Mouse (Mus musculus): ENCODE results near the gene Yipf1.

Gene Yipf1

GRCm38 (mm10) chr4:107313690-107314478 is at the start of gene Yipf1:
TSS of gene Yipf1 (plus strand) at chr4:107314363.
- peak; percentile 97 for DNase-seq

DNA sequence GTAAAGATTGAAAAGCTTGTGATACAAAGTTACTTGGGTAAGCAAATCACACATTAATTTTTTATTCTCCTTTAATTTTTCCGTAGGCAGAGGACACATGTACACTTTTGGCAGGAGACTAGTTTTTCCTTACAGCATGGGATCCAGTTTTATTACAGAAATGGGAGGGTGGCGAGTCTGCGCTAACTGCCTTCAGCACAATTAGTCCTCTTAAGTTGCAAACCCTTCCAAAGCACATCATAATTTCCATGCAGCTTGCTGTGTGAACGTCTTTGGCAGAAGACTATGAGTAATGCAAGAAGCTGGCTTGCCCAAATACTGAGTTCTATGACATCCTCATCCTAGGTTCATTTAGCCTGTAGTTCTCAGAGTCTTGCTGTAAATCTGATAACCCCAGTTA is 40.5 kb upstream of the Yipf1 start:
- no peak for DNase-seq

GRCm38 (mm10) chr4:107274511-107274910 is 39.7 kb upstream of the Yipf1 start:
- no peak for DNase-seq

DNA sequence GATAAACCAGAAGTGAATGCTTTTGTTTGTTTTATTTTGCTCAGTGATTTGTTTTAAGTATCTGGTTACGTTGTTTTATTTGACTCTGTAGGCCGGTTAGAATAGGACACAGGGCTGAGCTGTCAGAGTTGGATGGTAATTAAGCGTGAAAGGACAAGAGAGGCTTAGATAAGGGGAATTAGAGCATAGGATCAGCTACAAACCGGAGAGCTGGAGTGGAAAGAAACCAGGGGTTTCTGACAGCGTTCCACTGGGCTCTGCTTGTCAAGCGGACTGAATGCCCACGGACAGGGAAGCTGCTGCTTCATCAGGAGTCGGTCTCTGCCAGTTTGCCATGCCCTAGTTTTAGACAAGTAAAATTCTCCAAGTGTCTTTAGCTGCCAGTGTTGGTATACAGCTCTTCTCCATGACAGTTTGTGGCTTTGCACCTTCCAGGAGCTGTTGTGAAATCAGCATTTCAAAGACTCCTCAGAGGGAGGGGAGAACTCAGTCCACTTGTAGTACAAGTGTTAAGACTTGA is 35.9 kb upstream of the Yipf1 start:
- DNase-seq = no peak

GRCm38 (mm10) chr4:107280843-107281475 is 33.2 kb upstream of the Yipf1 start:
- DNase-seq = no peak

GRCm38 (mm10) chr4:107285446-107286200 is 28.5 kb upstream of the Yipf1 start:
- DNase-seq = no peak

- no peak for DNase-seq
These were observed 27.8 kb upstream of the Yipf1 start for GRCm38 (mm10) chr4:107286386-107286785.

DNA sequence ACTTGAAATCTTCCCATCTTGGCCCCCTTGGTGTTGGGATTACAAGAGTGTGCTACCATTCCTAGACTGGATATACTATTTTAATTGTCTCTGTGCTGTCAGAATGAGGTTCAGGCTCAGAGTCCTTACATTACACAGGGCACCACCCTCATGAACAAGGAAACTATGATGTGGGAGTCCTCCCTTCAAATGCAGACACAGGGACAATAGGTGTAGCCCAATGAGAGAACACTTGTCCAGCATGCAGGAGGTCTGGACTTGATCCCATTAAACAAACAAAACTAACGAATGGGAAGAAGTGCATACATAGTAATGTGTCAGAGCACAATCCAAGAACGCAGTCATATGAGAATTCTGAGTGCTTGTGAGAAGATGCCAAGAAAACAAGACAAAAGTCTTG is 26.6 kb upstream of the Yipf1 start:
- no peak for DNase-seq

- DNase-seq = no peak
These were observed 22.4 kb upstream of the Yipf1 start for GRCm38 (mm10) chr4:107291611-107292272.

DNA sequence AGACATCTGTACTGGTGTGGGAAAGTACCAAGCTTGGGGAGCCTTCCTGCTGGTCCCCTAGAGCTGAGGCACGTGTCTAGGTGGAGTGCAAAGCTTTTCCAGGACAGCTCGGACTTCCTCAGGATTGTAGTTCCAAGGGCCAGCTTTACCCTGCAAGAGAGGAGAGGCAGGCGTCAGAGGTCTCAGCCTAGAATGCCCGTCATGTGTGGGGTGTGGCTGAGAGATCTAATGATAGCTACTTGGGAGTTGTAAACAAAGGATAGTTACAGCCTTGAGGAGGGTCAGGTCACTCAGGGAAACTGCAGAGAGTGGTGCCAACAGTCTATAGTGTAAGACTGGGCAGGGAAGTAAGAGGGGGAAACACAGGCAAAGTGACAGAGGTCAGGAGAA is 21.9 kb upstream of the Yipf1 start:
- peak; percentile 59 for DNase-seq

- DNase-seq = no peak
These were observed 16.0 kb upstream of the Yipf1 start for GRCm38 (mm10) chr4:107298071-107298606.

DNA sequence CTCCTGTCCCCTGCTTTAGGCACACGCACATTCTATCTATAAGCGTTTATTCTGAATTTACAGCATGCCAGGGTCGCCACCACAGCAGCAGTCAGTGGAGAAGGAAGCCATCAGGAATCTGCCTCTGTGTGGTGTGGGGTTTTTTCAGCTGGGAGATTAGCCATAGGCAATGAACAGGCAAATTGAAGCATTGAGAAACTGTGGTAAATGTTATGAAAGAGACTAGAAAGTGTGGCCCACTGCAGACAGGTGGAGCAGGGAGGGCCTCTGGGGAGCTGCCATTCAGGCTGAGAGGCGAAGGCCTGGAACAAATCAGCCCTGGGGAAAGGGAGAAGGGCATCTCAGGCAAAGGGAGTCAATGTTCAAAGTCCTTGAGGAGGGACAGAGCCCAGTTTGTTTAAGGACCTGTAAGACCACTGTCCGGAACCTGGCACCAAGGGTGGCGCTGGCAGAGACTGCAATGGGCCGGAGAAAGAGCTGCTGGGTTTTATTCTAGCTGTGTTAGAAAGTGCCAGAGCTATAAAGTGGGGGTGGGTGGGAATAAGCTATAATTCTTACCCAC is 14.3 kb upstream of the Yipf1 start:
- DNase-seq = no peak

- no peak for DNase-seq
These were observed 13.8 kb upstream of the Yipf1 start for GRCm38 (mm10) chr4:107300371-107300770.

GRCm38 (mm10) chr4:107300902-107301555 is 13.1 kb upstream of the Yipf1 start:
- no peak for DNase-seq

- DNase-seq = no peak
These were observed 11.9 kb upstream of the Yipf1 start for GRCm38 (mm10) chr4:107302221-107302620.

DNA sequence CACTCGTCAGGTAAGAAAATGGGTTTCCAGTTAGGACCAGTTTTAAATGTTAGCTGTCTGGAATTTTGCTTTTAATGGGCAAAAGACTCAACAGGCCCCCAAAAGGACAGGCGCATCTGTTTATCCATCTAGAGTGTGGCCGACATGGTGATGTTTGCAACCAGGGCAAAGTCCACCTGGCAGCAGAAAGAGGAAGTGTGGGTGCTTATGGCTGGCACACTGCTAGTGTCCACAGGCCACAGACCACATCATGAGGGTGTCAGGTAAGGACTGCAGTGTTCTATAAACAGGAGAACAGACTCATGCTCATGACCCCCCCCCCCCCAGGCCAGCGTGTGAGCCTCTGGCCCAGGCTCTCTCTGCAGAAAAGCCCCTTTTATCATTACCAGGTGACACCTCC is 11.3 kb upstream of the Yipf1 start:
- DNase-seq = no peak

DNA sequence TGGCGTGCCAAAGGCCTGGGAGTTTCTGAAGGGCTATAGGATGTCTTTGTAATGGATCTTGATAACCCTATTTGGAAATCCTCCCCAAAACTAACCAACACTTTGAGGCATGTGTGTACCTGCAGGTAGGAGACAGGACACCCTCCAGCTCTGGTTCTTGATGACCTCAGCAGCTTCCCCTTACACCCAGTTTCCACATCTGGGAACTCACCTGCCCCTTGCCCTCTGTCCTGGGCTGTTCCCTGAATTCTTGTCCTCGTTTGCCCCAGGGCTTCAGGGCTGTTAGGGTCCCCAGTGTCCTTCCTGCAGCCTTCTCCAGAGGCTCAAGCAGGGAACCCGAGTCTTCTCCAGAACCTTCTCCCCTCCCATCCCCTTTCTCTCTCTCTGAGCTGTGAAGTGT is 10.6 kb upstream of the Yipf1 start:
- no peak for DNase-seq

GRCm38 (mm10) chr4:107306966-107307365 is 7.2 kb upstream of the Yipf1 start, which contains the start of gene Dio1:
TSS of gene Dio1 (minus strand) at chr4:107307169.
- DNase-seq = no peak

DNA sequence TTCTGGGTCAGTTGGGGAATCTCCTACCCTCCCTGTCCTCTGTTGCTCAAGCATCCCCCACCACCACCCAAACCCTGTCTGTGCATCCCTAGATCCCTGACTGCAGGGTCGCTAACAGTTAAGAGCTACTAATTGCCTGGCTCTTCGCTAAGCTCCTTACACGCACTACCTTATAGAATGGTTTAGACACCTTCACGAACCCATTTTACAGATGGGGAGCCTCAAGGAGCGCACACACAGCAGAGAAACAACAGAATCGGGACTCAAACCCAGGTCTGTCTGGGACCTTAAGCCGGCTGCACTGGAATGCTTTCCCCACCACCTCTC is 279 bp downstream of the Yipf1 start:
- DNase-seq = no peak

DNA sequence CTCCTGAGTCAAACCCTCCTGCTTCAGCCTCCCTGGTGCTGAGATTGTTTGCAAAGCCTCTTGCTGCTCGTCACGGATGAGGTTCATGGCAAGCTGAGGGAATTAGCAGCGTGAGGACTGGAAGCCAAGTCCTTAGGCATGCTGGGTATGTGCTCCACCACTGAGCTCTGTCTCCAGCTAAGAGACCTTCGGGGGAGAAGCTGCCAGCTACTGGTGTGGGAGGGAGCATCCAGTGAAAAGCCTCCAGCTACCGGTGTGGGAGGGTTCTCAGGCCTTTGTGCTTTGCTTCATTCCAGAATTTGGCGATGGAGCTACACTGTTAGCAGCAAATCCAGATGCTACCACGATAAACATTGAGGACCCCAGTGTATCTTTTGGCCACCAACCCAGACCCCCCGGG is 4.5 kb downstream of the Yipf1 start:
- DNase-seq = no peak

DNA sequence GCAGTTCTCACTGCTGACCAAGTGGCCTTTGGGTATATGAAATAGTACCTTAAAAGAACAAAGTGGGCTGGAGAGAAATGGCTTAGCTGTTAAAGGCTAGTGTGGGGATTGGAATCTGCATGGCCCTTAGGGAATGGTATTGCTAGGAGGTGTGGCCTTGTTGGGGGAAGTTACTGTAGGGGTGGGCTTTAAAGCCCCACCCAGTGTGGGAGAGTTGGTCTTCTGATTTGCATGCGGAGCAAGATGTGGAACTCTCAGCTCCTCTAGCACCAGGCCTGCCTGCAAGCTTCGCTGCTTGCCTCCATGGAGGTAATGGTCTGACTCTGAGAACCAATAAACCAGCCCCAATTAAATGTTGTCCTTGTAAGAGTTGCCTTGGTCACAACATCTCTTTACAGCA is 6.9 kb downstream of the Yipf1 start:
- no peak for DNase-seq

DNA sequence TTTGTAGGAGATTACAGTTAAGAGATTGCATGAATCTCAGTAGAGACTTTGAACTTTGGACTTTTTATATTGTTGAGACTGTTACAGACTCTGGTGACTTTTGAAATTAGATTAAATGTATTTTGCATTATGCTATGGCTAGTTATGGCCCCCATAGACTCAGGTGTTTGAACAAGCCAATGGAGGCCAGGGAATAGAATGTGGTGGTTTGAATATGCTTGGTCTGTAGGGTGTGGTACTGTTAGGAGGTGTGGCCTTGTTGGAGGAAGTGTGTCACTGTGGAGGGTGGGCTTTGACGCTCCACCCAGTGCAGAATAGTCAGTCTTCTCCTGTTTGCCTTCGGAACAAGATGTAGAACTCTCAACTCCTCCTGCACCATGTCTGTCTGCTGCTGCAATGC is 8.9 kb downstream of the Yipf1 start:
- DNase-seq = no peak

Data from lung, postnatal 10 days (tissue).